Mouse (Mus musculus) C2C12 (cell line): ENCODE data around the gene Dhx35.

Source experiments
- CEBPB ChIP-seq: IDR thresholded peaks from one replicate; pipeline ENCODE4 v1.6.1; 2011; ENCODE audit warnings: low read depth, mild to moderate bottlenecking, control low read depth, moderate library complexity
- CTCF ChIP-seq: IDR thresholded peaks from one replicate; pipeline ENCODE4 v1.5.1; 2011; ENCODE audit not compliant: control insufficient read depth, insufficient read depth, insufficient read length
- FOSL1 ChIP-seq: IDR thresholded peaks from one replicate; pipeline ENCODE4 v1.8.0; 2011; ENCODE audit warnings: mild to moderate bottlenecking, low read length; ENCODE audit not compliant: poor library complexity, insufficient read depth, severe bottlenecking
- MAX ChIP-seq: IDR thresholded peaks from one replicate; pipeline ENCODE4 v1.6.1; 2011; ENCODE audit warnings: mild to moderate bottlenecking, control low read depth
- MYOD1 ChIP-seq: IDR thresholded peaks from one replicate; pipeline ENCODE4 v1.6.1; 2011; ENCODE audit warnings: low read depth; ENCODE audit not compliant: control insufficient read depth, insufficient read length
- MYOG ChIP-seq: IDR thresholded peaks from one replicate; pipeline ENCODE4 v1.6.1; 2011; ENCODE audit not compliant: control insufficient read depth, insufficient read length; ENCODE audit errors: extremely low read depth
- USF1 ChIP-seq: IDR thresholded peaks from one replicate; pipeline ENCODE4 v1.6.1; 2011; ENCODE audit warnings: low read depth, mild to moderate bottlenecking, control low read depth, moderate library complexity

DNA sequence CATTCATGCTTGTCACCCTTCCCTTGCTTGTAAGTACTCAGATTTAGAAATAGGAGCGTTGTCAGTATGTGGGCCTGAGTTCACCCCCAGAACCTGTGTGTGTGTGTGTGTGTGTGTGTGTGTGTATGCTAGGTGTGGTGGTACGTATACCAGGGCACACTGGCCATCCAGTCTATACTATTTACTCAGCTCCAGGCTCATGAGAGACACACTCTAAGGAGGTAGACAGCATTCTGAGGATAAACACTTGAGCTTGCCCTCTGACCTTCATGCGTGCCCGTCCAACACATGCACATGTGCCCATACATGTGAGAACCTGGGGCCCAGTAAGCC lies 69.5 kb downstream of the Dhx35 start:
- TF ChIP-seq CTCF: no peak
- TF ChIP-seq MYOD1: no peak
- no peak for TF ChIP-seq USF1
- TF ChIP-seq MYOG: no peak
- TF ChIP-seq MAX: no peak
- TF ChIP-seq CEBPB: no peak
- TF ChIP-seq FOSL1: no peak
